In the genomic region with DNA sequence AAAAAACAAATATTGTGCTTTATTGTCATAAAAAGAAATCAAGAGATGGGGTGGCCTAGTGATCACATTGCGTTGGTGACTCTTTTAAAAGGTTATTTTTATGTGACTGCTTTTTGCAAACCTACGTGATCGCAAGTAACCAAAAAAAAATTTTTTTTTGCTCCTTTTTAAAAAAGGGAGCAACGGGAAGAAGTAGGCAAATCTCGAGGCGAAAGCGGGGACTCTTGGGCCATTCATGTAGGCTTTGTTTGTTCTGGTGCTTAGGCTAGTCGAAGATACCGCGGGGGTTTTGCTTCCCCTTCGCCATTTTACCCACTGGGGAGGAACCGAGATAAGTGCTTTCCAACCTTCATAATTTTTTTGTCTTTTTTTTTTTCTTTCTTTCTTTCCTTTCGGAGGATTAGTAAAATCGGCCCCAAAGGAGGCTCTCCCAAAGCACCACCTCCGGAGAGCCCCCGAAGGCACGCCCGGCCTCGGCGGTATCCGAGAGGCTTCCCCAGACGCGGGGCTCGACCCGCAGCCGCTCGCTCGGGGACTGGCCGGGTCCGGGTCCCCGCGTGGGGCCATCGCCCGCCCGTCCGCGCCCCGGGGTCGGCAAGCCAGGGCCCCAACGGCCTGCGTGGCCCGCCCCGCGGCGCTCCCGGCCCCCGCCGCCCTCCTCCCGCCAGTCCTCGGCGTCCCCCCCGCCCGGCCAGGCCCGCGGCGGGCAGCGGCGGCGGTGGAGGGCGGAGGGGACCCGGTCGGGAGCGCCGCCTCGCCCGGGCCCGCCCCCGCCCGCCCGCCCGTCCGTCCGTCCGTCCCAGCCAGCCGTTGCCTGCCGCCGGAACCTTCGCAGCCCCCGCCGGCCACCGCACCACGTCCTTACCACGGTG, we compare ENCODE assay signal across 8 mouse cellular contexts. TPM values are rescaled to one million over a fixed set of nuclear protein-coding genes. Genes with fewer than 3 reads are reported as not detected.
DNase-seq lines count a peak whose midpoint lies in the region; ATAC-seq and TF ChIP-seq lines count a peak whose summit lies in the region.

No protein-coding gene starts in this region.

- peaks cover 32% of the 10 kb centered on the region for H3K79me2 ChIP-seq in MEL (ENCODE audit: control insufficient read depth, insufficient read depth, low read length, poor library complexity)

- intact Hi-C loops in heart, postnatal 25 days (cut with DNase I) = no loop called here

- H3K9ac ChIP-seq in MEL (ENCODE audit: control insufficient read depth, low read depth, low read length, poor library complexity, severe bottlenecking) = peak overlapping the region; percentile 97
- peak overlapping the region; percentile 100 for H3K9ac ChIP-seq in forebrain, embryonic 13.5 days

- H3K27me3 ChIP-seq in MEL (ENCODE audit: control insufficient read depth in 1 of 2, insufficient read depth in 2 of 2, low read length in 2 of 2) = no peaks in the 10 kb centered on the region
- H3K27me3 ChIP-seq in forebrain, embryonic 13.5 days = no peaks in the 10 kb centered on the region

- H3K36me3 ChIP-seq in MEL (ENCODE audit: control insufficient read depth in 1 of 2, insufficient read depth in 2 of 2, low read length in 2 of 2) = peaks cover 10 to 34% of the 10 kb centered on the region in 2 experiments
- H3K36me3 ChIP-seq in forebrain, embryonic 13.5 days (ENCODE audit: poor library complexity, severe bottlenecking) = peaks cover 16% of the 10 kb centered on the region

- H3K27ac ChIP-seq in MEL (ENCODE audit: control insufficient read depth, low read depth, low read length) = peak overlapping the region; percentile 99
- peak overlapping the region; percentile 100 for H3K27ac ChIP-seq in forebrain, embryonic 13.5 days

- no peak for TF ChIP-seq EP300 in MEL (IDR thresholded peaks at IDR 0.05; ENCODE audit: low read depth in 1 of 2, low read length in 2 of 2)

- no peak for TF ChIP-seq RAD21 in MEL (IDR thresholded peaks at IDR 0.05; ENCODE audit: low read depth, low read length)

- H3K9me3 ChIP-seq in MEL (replicated peaks; ENCODE audit: insufficient read depth, low read length) = no peaks in the 10 kb centered on the region
- no peaks in the 10 kb centered on the region for H3K9me3 ChIP-seq in forebrain, embryonic 13.5 days (replicated peaks)

- no peak for TF ChIP-seq CTCF in MEL (IDR thresholded peaks at IDR 0.05 in 2 of 3, conservative IDR thresholded peaks at IDR 0.05 in 1 of 3; ENCODE audit: control insufficient read depth in 1 of 3, insufficient read depth in 1 of 3, low read depth in 2 of 3, low read length in 3 of 3, poor library complexity in 1 of 3, severe bottlenecking in 1 of 3)

- peak overlapping the region; percentile 66 for H3K4me2 ChIP-seq in forebrain, embryonic 13.5 days

- peak overlapping the region; percentile 75 to 90 for H3K4me3 ChIP-seq in MEL (ENCODE audit: control insufficient read depth in 1 of 2, insufficient read depth in 1 of 2, low read depth in 2 of 2, low read length in 2 of 2)
- peak overlapping the region; percentile 94 for H3K4me3 ChIP-seq in forebrain, embryonic 13.5 days

- DNase-seq in MEL (ENCODE audit: low read depth, low spot score) = peak; percentile 61
- DNase-seq in brain, embryonic 18.5 days (ENCODE audit: low read depth, low spot score) = peak; percentile 42
- DNase-seq in heart, postnatal 25 days (ENCODE audit: low spot score) = peak; percentile 16
- DNase-seq in layer of hippocampus, adult 9-11 months = peak; percentile 32
- peak; percentile 58 for DNase-seq in lung, postnatal 10 days
- peak; percentile 34 for DNase-seq in retina, postnatal 7 days (ENCODE audit: low read depth, low spot score)
- peak; percentile 38 for DNase-seq in urinary bladder, postnatal 14 days (ENCODE audit: low spot score)

- H3K4me1 ChIP-seq in MEL (ENCODE audit: control insufficient read depth in 1 of 2, insufficient read depth in 2 of 2, low read length in 2 of 2) = peaks cover 5 to 19% of the 10 kb centered on the region in 2 experiments
- H3K4me1 ChIP-seq in forebrain, embryonic 13.5 days = peaks cover 31% of the 10 kb centered on the region

- 0 out of 4 replicates have a peak, but pooled peaks of 1 of the 2 experiments have one; percentile 39 for TF ChIP-seq POLR2A in MEL (IDR thresholded peaks at IDR 0.05; ENCODE audit: control insufficient read depth in 1 of 2, insufficient read depth in 1 of 2, low read depth in 1 of 2, low read length in 2 of 2, poor library complexity in 1 of 2)

- whole genome bisulfite sequencing in forebrain, embryonic 13.5 days = under 1% methylated on average over 58 of the region's 83 CpGs

- ATAC-seq in forebrain, embryonic 13.5 days = no peak

TF ChIP-seq in MEL, 35 proteins besides CTCF, POLR2A, EP300 and RAD21:
- TF ChIP-seq ZKSCAN1 (IDR thresholded peaks at IDR 0.05; ENCODE audit: low read depth, low read length) = no peak
- peak; percentile 7; the same call in 1 of the 2 replicates for TF ChIP-seq MAZ (IDR thresholded peaks at IDR 0.05; ENCODE audit: low read depth, low read length)
- peak; percentile 42; the same call in 1 of the 2 replicates for TF ChIP-seq SIN3A (IDR thresholded peaks at IDR 0.05; ENCODE audit: low read length)
- no peak for TF ChIP-seq POLR2AphosphoS5 (IDR thresholded peaks at IDR 0.05; ENCODE audit: borderline replicate concordance, low read depth, low read length)
- peak; percentile 99 for TF ChIP-seq CHD1 (IDR thresholded peaks at IDR 0.05; ENCODE audit: low read depth, low read length)
- TF ChIP-seq SMC3 (IDR thresholded peaks at IDR 0.05; ENCODE audit: low read depth, low read length) = no peak
- 0 out of 2 replicates have a peak, but pooled peaks have one; percentile 10 for TF ChIP-seq MYC (IDR thresholded peaks at IDR 0.05; ENCODE audit: low read depth, low read length)
- no peak for TF ChIP-seq NRF1 (IDR thresholded peaks at IDR 0.05; ENCODE audit: insufficient read depth, low read depth, low read length, poor library complexity, severe bottlenecking)
- peak; percentile 22; the same call in 1 of the 2 replicates for TF ChIP-seq ETS1 (IDR thresholded peaks at IDR 0.05; ENCODE audit: low read depth, low read length)
- TF ChIP-seq TCF12 (IDR thresholded peaks at IDR 0.05; ENCODE audit: low read depth, low read length) = no peak
- TF ChIP-seq MAFK (IDR thresholded peaks at IDR 0.05; ENCODE audit: borderline replicate concordance, low read depth, low read length) = no peak
- no peak for TF ChIP-seq GABPA (IDR thresholded peaks at IDR 0.05; ENCODE audit: low read depth, low read length)
TF ChIP-seq in MEL: peak in this region for 5.

RNA-seq across cellular contexts. Expression of a gene that starts 1.4 kb away (rescaled TPM):
- total RNA-seq in MEL (2012; rRNA removed) = 15.3 and 18.8 TPM in 2 replicates
- polyA plus RNA-seq in MEL (2012; ENCODE audit: insufficient read depth in 1 of 2, insufficient read length in 2 of 2, low read depth in 1 of 2, low replicate concordance in 2 of 2, missing spikeins in 1 of 2) = 10 to 100 TPM in 1 of 2 experiments, not detected in 1; 14.3 TPM
- 62.5 and 69.4 TPM in 2 replicates for polyA plus RNA-seq in forebrain, embryonic 13.5 days (2015; fragmentation: Nextera tagmentation; extraction: Ambion mirVana)
- 10 to 100 TPM; 24.7 to 27.4 TPM for total RNA-seq in heart, postnatal 25 days (2021)
